Mouse (Mus musculus) right cerebral cortex, adult 18-20 months (tissue): ENCODE data around the gene Csmd2.

ENCODE experiments used
- DNase-seq: peaks from one replicate; pipeline ENCODE4 v3.0.0; 2022; ENCODE audit warnings: mixed read lengths

Csmd2 gene

DNA sequence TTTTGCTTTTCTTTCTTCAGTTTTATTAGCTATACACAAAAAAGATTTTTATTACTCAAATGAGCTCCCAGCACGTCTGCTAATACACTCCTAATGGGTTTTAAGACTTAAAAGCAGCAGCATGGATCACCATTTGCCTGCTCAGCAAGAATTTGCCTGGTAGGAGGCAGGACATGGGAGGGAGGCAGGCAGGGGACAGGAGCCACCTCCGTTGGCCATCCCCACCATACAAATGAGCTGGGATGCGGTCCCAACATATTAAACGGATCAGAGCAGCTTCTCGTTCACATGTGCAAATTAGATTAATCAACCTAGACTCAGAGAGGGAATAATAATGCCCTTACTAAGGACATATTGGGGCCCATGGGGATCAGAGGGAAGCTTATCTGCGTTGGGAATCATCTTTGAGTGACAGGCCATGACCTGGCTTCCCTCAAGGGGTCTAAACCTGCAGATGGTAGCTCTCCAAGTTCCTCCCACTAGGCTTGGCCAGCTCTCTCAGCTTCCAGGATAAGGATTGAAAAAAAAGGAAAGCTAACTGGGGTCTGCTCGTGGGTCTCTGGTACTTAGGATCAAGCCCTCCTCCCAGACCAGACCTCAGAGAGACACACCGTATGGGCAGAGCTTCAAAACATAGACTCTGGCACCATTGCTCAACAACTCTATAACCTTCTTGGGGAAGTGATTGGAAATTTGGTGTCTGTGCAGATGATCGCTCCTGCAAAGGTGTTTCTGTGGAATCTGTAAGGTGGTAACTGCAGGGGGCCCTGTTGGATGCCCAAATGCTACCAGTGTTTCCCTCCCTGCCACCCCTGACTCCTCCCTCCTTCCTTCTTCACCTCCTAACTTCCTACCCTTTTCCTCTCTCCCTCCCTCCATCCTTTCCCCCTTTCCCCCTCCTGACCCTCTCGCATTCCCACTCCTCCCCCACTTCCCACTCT lies 153.8 kb downstream of the Csmd2 start:
- no peak for DNase-seq

GRCm38 (mm10) chr4:128142279-128142678 lies 154.6 kb downstream of the Csmd2 start:
- DNase-seq, result no peak

DNA sequence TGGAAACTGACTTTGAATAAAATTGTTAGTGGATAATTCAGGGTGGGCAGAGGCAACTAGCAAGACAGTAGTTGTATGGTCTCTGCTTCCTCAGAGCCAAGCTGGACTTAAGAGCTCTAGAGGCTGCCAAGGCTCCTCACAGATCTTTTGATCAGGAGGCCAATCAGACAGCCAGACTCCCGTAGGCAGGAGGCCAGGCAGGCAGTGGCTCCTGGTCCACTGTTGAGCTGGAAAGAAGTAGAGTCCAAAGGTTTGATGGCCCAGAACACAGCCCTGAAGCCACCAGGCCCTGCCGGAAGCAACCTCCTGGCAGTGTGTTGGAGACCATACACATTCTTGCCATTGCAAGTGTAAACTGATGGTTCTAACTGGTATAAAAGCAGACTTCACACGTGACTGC lies 155.5 kb downstream of the Csmd2 start:
- DNase-seq, result no peak

DNA sequence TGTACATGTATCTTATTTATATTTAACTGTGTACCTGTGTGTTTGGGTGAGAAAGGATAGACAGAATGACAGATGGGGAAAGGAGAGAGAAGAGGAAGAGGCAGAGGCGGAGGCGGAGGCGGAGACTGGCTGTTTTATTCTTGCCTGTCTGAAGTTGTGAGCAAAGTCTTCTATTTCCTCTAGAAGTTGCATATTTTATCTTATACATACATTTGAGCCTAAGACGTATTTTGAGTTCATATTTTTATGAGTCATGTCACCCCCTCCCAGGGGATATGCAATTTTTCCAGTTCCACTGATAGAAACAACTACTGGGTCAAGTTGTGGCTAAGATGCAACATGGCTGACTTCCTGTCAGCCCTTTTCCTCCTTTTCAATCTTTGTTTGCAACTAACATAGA lies 161.9 kb downstream of the Csmd2 start:
- no peak for DNase-seq

- DNase-seq, result no peak
Measured at GRCm38 (mm10) chr4:128152066-128152465, 164.4 kb downstream of the Csmd2 start.

- no peak for DNase-seq
Measured at GRCm38 (mm10) chr4:128153144-128153543, 165.5 kb downstream of the Csmd2 start.

GRCm38 (mm10) chr4:128155226-128155625 lies 167.6 kb downstream of the Csmd2 start:
- no peak for DNase-seq

DNA sequence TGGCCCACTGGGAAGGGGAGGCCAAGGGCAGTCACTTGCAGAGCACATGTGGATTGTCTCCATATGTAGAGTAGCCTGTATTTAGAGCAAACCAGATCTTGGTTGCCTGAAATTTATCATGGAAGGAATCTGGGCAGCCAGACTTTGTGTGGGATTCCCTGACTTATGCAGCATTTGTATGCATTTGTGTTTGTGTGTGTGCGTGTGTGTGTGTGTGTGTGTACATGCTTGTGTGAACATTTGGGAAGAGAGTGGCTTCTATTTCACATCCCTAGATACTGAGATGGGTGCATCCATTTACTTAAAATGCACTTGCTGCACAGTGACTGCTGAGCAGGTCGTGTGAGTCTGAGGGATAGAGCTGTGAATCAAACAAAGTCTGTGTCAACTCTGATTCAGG lies 173.0 kb downstream of the Csmd2 start:
- no peak for DNase-seq

DNA sequence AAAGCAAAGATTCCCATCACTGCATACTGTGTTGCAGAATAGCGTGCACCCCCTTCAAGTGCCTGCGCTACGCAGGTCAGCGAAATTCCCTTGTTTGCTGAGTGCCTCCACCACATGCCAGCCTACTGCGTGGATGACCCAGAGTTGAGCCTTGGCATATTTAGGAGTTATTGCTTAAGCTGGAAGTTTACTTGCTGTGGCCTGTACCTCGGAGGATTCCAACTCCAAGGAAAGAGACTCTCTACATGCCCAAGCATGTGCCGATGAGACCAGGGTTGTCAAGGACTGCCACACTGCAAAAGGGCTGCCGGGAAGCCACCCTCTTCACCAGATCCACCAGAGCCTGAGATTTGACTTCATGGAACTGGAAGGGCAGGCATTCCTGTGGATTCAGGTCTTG lies 182.5 kb downstream of the Csmd2 start:
- no peak for DNase-seq

DNA sequence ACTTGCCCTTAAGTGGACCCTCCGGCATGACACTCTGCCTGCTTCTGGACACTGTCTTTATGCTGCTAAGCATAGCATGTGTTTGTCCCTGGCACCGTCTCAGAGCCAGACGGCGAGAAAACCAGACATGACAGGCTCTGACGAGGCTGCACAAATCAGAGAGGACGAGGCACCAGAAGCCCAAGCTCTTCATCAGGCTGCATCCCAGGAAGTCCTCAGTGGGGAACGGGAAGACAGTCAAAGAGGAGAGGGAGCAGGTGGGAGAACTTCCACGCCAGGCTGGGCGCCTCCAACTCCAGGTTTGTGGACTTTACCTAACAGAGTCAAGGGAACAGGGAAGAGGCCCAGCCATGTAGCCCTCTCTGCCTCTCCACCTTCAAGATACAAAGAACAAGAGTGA lies 183.6 kb downstream of the Csmd2 start:
- no peak for DNase-seq

GRCm38 (mm10) chr4:128171701-128172100 lies 184.0 kb downstream of the Csmd2 start:
- no peak for DNase-seq

DNA sequence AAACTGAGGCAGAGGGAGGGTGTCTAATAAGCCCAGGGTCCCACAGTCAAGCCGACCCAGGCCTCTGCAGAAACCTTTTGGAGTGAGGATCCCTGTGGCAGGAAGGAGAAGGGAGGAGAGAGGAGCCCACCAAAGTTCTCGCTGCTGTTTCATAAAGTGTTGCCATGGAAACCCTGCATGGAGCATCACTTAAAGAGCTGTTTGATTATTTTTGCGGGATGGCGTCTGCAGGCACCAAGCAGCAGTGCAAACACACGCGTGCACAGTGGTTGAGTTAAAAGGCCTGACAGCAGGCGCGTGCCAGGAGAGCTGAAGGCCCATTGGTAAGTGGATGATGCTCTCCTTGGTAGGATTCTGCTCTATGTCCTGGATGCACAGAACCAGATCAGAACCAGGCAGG lies 191.3 kb downstream of the Csmd2 start:
- no peak for DNase-seq

DNA sequence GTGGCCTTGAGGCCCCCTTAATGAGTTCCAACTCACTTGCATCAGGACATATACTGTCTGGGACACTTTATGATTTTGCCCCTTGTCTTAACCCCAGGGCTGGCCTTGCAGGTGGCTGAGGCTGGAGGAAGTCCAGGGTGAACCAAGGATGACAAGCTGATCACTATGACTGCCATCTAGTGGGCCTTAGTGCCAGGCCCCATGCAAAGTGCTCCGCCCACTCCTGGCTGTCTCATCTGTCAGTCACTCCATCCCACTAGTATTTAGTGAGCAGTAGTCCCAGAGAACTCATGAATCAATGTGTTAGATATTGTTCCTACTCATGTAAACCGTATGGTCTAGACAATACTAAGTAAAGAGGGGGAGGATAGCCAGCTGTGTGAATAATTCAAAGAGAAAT lies 191.9 kb downstream of the Csmd2 start:
- DNase-seq, result no peak

DNA sequence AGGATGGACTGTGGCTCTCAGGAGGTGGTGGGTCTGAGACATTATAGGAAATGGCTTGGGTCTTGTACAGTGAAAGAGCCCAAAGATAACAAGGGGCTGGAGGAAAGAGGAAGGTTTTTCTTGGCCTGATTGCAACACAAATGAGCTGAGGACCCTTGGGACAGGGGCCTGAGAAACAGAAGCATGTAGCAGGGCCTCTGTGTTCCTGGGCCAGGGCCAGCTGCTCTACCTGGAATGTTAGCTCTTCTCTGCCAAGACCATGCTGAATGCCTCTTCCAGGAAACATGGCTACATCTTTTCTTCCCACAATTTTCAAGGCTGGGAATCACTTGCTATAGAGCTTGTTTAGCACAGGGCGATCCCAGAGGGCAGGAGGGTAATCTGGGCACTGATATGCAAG lies 197.1 kb downstream of the Csmd2 start:
- no peak for DNase-seq

GRCm38 (mm10) chr4:128194454-128194853 lies 206.8 kb downstream of the Csmd2 start:
- DNase-seq, result no peak

DNA sequence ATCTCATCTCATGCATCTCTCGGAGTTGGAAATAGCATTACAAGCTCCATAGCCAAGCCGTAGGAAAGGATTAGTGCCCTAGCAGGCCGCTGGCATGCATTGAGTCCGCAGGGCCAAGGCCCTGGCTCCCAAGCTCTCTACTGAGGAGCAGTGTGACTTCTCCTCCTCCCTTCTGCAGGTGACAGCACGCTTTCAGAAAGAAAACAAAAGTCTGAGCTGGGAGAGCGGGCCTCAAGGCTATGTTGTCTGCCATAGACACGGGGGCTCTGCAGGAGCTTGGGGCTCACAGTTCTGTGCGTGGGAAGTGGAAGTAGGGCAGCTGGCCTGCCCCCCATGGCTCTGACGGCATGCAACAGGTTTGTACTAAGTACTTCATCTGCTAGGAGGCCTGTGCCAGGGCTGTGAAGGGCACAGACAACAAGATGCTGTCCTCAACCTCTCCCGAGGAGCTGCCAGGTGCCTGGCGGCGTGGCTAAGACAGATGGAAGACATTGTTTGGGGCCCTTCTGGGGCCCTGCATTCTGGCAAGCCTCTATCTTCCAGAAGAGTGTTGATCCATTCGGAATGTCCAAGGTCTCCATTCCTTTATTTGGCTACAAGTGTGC lies 230.4 kb downstream of the Csmd2 start:
- DNase-seq, result no peak

GRCm38 (mm10) chr4:128224453-128224852 lies 236.8 kb downstream of the Csmd2 start:
- DNase-seq, result no peak

DNA sequence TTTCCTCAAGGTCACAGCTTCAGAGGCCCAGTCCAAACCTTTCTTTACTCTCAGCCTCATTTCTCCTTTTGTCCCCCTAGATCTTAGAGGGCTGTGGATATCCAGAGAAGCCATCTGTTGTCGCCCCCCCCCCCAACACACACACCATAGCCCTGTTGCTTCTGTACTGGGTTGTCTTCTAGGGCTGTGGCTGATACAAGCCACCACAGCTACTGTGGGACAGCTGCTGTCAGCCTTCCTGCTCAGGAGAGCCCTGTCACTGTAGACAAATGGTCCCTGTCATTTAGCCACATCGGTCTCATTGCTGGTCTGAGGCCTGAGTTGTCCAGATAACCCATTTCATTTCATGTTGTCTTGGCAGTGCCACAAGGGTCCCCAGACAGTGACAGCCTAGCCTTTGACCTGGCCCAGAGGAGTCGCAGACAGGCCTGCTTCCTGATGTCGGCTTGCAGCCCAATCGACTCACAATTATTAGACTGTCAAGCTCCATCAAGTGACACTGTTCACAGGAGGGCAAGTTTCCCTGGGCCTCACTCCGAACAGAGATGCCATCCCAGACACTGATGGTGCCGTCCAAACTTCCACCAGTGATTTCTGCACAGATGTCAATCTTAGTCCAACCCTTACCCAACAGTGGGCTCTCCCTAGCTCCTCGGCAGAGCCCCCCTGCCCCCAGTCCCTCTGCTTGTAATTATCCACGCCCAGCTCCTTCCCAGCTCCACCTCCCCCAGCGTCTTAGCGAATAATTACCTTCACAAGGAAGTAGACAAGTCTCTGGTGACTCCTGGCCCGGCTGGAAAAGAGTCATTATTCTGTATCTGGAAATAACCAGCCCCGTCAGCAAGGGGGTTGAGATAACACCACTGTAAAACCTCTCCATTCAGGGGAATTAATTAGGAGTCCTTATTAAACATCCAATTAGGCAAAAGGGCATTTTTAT lies 240.0 kb downstream of the Csmd2 start:
- DNase-seq, result no peak

DNA sequence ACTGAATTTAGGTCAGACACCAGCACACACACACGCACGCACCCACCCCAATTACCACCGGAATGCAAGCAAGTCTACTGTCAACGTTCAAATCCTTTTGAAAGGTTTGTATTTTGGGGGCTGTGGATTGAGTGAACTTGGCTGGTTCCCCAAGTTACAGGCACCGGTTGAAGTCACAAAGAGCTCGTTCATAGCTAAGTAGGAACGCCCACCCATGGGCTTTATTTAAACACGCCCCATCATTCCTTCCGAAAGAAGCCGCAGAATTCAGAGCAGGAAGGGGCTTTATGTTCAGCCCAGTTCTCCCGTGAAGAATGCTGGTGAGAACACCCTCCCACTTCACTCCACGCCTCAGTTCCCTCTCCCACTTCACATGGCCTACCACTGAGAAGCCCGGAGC lies 245.8 kb downstream of the Csmd2 start:
- peak; percentile 45 for DNase-seq

- DNase-seq, result no peak
Measured at GRCm38 (mm10) chr4:128239113-128239512, 251.5 kb downstream of the Csmd2 start.

GRCm38 (mm10) chr4:128241075-128241853 lies 253.6 kb downstream of the Csmd2 start:
- no peak for DNase-seq

GRCm38 (mm10) chr4:128241854-128242356 lies 254.2 kb downstream of the Csmd2 start:
- no peak for DNase-seq
